20 mouse cellular contexts compared by ENCODE assay signal in the genomic region with DNA sequence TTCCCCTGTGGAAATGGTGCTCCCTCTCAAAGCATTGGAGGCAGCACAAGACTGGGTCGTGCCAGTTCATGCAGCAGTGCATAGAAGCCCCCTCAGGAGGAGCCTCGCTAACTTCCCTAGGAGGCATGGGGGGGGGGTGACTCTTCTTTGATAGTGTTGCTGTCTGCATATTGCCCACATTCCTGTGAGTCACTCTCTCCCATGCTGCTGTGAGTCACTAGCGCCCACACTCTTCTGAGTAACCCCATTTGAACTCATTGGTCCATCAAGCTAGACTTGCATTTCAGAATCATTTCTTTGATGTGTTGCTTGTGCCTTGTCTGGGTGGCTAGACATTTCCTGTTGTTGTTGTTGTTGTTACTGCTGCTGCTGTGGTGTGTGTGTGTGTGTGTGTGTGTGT. TPM values are rescaled to one million over a fixed set of nuclear protein-coding genes. Genes with fewer than 3 reads are reported as not detected.
DNase-seq lines count a peak whose midpoint lies in the region; ATAC-seq lines count a peak whose summit lies in the region.
"Had no signal": no experiment of that assay in that cellular context is flagged by ENCODE, and none has a peak within 500 bp of the region (broad histone marks: within the 10 kb centered on the region; RNA-seq: fewer than 3 reads in every experiment).

No protein-coding gene starts in this region.

- DNase-seq in left cerebral cortex, adult 9 months (ENCODE audit: low spot score in 2 of 2), result peak; percentile 74 to 77
- DNase-seq in left cerebral cortex, postnatal 4 days, result no peak
- DNase-seq in Muller cell, postnatal 12 days (ENCODE audit: inconsistent ontology term), result peak; percentile 89
- DNase-seq in frontal cortex, adult 2 months (ENCODE audit: extremely low spot score in 1 of 2, low spot score in 1 of 2), result peak; percentile 82
- DNase-seq in telencephalon, adult 2 months (ENCODE audit: low read depth, low spot score), result peak; percentile 87
- DNase-seq in forebrain, embryonic 14.5 days (ENCODE audit: low spot score), result no peak
- DNase-seq in kidney, postnatal 10 days, result no peak
- DNase-seq: cerebellum, postnatal 14 days; thymus, postnatal 36 days had no signal

- no peaks in the 10 kb centered on the region for H3K9me3 ChIP-seq in forebrain, embryonic 14.5 days (replicated peaks; ENCODE audit: control insufficient read depth, low read length)
- H3K9me3 ChIP-seq: embryonic facial prominence, embryonic 12.5 days; forebrain, embryonic 12.5 days; G1E; stomach, embryonic 15.5 days had no signal

- intact Hi-C loops in left cerebral cortex, postnatal 4 days (cut with DNase I), result no loop called here

- no peak overlapping the region for H3K27ac ChIP-seq in forebrain, embryonic 14.5 days (ENCODE audit: low read depth, low read length)
- H3K27ac ChIP-seq: embryonic facial prominence, embryonic 12.5 days; forebrain, embryonic 12.5 days; liver, embryonic 14.5 days; stomach, embryonic 15.5 days had no signal

- ATAC-seq in forebrain, embryonic 14.5 days, result no peak

- H3K4me2 ChIP-seq in forebrain, embryonic 14.5 days (ENCODE audit: low read length), result no peak overlapping the region
- H3K4me2 ChIP-seq: embryonic facial prominence, embryonic 12.5 days; forebrain, embryonic 12.5 days; stomach, embryonic 15.5 days had no signal

- H3K27me3 ChIP-seq in forebrain, embryonic 14.5 days (replicated peaks; ENCODE audit: control insufficient read depth, insufficient read depth, low read length), result 0 out of 2 replicates have a peak, but pooled peaks cover 10% of the 10 kb centered on the region

- H3K4me3 ChIP-seq in forebrain, embryonic 14.5 days (ENCODE audit: low read depth, low read length), result no peak overlapping the region
- H3K4me3 ChIP-seq: embryonic facial prominence, embryonic 12.5 days; forebrain, embryonic 12.5 days; stomach, embryonic 15.5 days had no signal

- H3K36me3 ChIP-seq in forebrain, embryonic 14.5 days (ENCODE audit: control insufficient read depth, insufficient read depth, low read length), result peaks cover 8% of the 10 kb centered on the region; the same call in 1 of the 2 replicates
- H3K36me3 ChIP-seq: embryonic facial prominence, embryonic 12.5 days; G1E; stomach, embryonic 15.5 days had no signal

- H3K4me1 ChIP-seq in forebrain, embryonic 14.5 days (ENCODE audit: control insufficient read depth, insufficient read depth, low read length), result peaks cover 11% of the 10 kb centered on the region

- no peak overlapping the region for H3K9ac ChIP-seq in forebrain, embryonic 14.5 days (ENCODE audit: low read length)
- H3K9ac ChIP-seq: embryonic facial prominence, embryonic 12.5 days; forebrain, embryonic 12.5 days; liver, embryonic 14.5 days; stomach, embryonic 15.5 days had no signal

- WGBS in forebrain, embryonic 14.5 days, result 80% methylated on average over 3 of the region's 3 CpGs

RNA-seq across cellular contexts. Expression of a gene that starts 8.7 kb away (rescaled TPM):
- 10 to 100 TPM; 57.1 to 59.1 TPM for total RNA-seq in left cerebral cortex, postnatal 4 days (2021)
- 60.7 and 69.6 TPM in 2 replicates for polyA plus RNA-seq in frontal cortex, adult 2 months (2012; rRNA removed)
- polyA plus RNA-seq in forebrain, embryonic 14.5 days (2014; fragmentation: Nextera tagmentation; extraction: Ambion mirVana), result 4.6 and 5.1 TPM in 2 replicates
- total RNA-seq: granulocyte monocyte progenitor cell, adult 5-6 weeks had no signal
- polyA plus RNA-seq: G1E; heart, postnatal 0 days had no signal

RNA-seq across cellular contexts. Expression of a gene that starts 18.2 kb away (rescaled TPM):
- total RNA-seq in left cerebral cortex, postnatal 4 days (2021), result 1 to 10 TPM; 5.4 to 7.5 TPM
- polyA plus RNA-seq in frontal cortex, adult 2 months (2012; rRNA removed), result 5.2 TPM in 2 replicates
- 3.2 and 6.5 TPM in 2 replicates for polyA plus RNA-seq in forebrain, embryonic 14.5 days (2014; fragmentation: Nextera tagmentation; extraction: Ambion mirVana)

RNA-seq across cellular contexts. Expression of a gene that starts 24.5 kb away (rescaled TPM):
- not detected for total RNA-seq in left cerebral cortex, postnatal 4 days (2021)
- 0.04 TPM in 1 of 2 replicates, not detected in the other for polyA plus RNA-seq in frontal cortex, adult 2 months (2012; rRNA removed)
- not detected in 2 replicates for polyA plus RNA-seq in forebrain, embryonic 14.5 days (2014; fragmentation: Nextera tagmentation; extraction: Ambion mirVana)
- total RNA-seq: granulocyte monocyte progenitor cell, adult 5-6 weeks; left cerebral cortex, adult 8-10 months had no signal
- polyA plus RNA-seq: embryonic facial prominence, embryonic 12.5 days; forebrain, embryonic 12.5 days; G1E; heart, postnatal 0 days; kidney, embryonic 14.5 days; liver, embryonic 14.5 days; midbrain, embryonic 16.5 days; stomach, embryonic 15.5 days had no signal

RNA-seq across cellular contexts. Expression of a gene that starts 37.3 kb away (rescaled TPM):
- 1 to 10 TPM in 1 of 2 experiments, not detected in 1; 2.1 TPM for total RNA-seq in left cerebral cortex, postnatal 4 days (2021)
- 2.5 and 2.6 TPM in 2 replicates for polyA plus RNA-seq in frontal cortex, adult 2 months (2012; rRNA removed)
- not detected in 2 replicates for polyA plus RNA-seq in forebrain, embryonic 14.5 days (2014; fragmentation: Nextera tagmentation; extraction: Ambion mirVana)
- total RNA-seq: G1E; granulocyte monocyte progenitor cell, adult 5-6 weeks had no signal
- polyA plus RNA-seq: G1E; hindbrain, embryonic 16.5 days had no signal

RNA-seq across cellular contexts. Expression of a gene that starts 37.3 kb away (rescaled TPM):
- total RNA-seq in left cerebral cortex, postnatal 4 days (2021), result 10 to 100 TPM; 44.7 to 47.5 TPM
- polyA plus RNA-seq in frontal cortex, adult 2 months (2012; rRNA removed), result 80.7 and 97.8 TPM in 2 replicates
- 156 and 182 TPM in 2 replicates for polyA plus RNA-seq in forebrain, embryonic 14.5 days (2014; fragmentation: Nextera tagmentation; extraction: Ambion mirVana)

Comparison
In these comparisons a context has a peak if more than half of its experiments do, and no peak if none do; other contexts are left out.
1. DNase-seq: peak in left cerebral cortex, adult 9 months (2 of 2), Muller cell, postnatal 12 days (single experiment), frontal cortex, adult 2 months (2 of 2) and telencephalon, adult 2 months (single experiment); none in left cerebral cortex, postnatal 4 days (single experiment), forebrain, embryonic 14.5 days (single experiment) and kidney, postnatal 10 days (single experiment).
2. RNA of a gene that starts 8.7 kb away (polyA plus RNA-seq): 60.7 to 69.6 TPM in frontal cortex, adult 2 months; 4.6 to 5.1 TPM in forebrain, embryonic 14.5 days; every median in the first group is over 10 times any median in the second.